Mouse (Mus musculus) spleen, adult 2 months (tissue): ENCODE measurements around the gene Cachd1. TPM values are rescaled to one million over a fixed set of nuclear protein-coding genes. Genes with fewer than 3 reads are reported as not detected.

Source experiments
- DNase-seq, 2 experiments: peaks; one replicate each; pipeline versions ENCODE4 v3.0.0 to v3.0.0-alpha.2; 2012 to 2021; ENCODE audit warnings: low spot score in 2 of 2, low read depth in 1 of 2
- H3K27ac ChIP-seq: fragments of 200-500 bp; 2 replicates; pipeline ENCODE4 v1.5.1; 2012; ENCODE audit warnings: low read length, inconsistent platforms; ENCODE audit not compliant: insufficient read depth
- H3K27me3 ChIP-seq: fragments of 200-500 bp; 2 replicates; pipeline ENCODE4 v1.6.1; 2012; ENCODE audit warnings: mild to moderate bottlenecking, moderate library complexity, low read length, inconsistent platforms; ENCODE audit not compliant: control insufficient read depth, insufficient read depth
- H3K36me3 ChIP-seq: fragments of 200-500 bp; 2 replicates; pipeline ENCODE4 v1.6.1; 2012; ENCODE audit warnings: mild to moderate bottlenecking, low read length, inconsistent platforms; ENCODE audit not compliant: control insufficient read depth, insufficient read depth
- H3K4me1 ChIP-seq: fragments of 200-500 bp; 2 replicates; pipeline ENCODE4 v1.6.1; 2011; ENCODE audit warnings: inconsistent platforms; ENCODE audit not compliant: control insufficient read depth, insufficient read depth, insufficient read length
- H3K4me3 ChIP-seq: fragments of 200-500 bp; 2 replicates; pipeline ENCODE4 v1.5.1; 2011; ENCODE audit warnings: mild to moderate bottlenecking, inconsistent platforms; ENCODE audit not compliant: insufficient read depth, insufficient read length; ENCODE audit errors: extremely low read depth
- CTCF ChIP-seq: fragments of 200-500 bp; IDR thresholded peaks from 2 replicates; pipeline ENCODE4 v1.5.1; 2011; ENCODE audit warnings: mild to moderate bottlenecking, inconsistent platforms; ENCODE audit not compliant: insufficient read depth, insufficient read length, insufficient replicate concordance; ENCODE audit errors: extremely low read depth
- POLR2A ChIP-seq: fragments of 200-500 bp; IDR thresholded peaks from 2 replicates; pipeline ENCODE4 v1.6.1; 2011; ENCODE audit warnings: low read depth, low read length, inconsistent platforms
- WGBS: fragments of 180-500 bp; shearing (Covaris S2); methylation state at CpG from one replicate; pipeline ENCODE4 v1.1.7; 2018; 5-methylcytosine and 5-hydroxymethylcytosine counted together
- polyA plus RNA-seq: library from polyadenylated mRNA; depleted of rRNA; stranded (reverse); fragments of >200 nt; gene quantifications from 2 replicates; pipeline ENCODE4 v1.2.3, GENCODE M21; 2012

Cachd1 gene
- polyA plus RNA-seq, 1 experiment: 17.0 TPM

- no peak overlapping the region for H3K27ac ChIP-seq
- H3K27me3 ChIP-seq: no peaks in the 10 kb centered on the region
- no peaks in the 10 kb centered on the region for H3K4me1 ChIP-seq
- H3K36me3 ChIP-seq: no peaks in the 10 kb centered on the region
- TF ChIP-seq POLR2A: no peak
- no peak overlapping the region for H3K4me3 ChIP-seq
- DNase-seq: no peak
- 65% methylated on average over 5 of the region's 5 CpGs for WGBS
Measured at GRCm38 (mm10) chr4:100842629-100843028, 66.2 kb downstream of the Cachd1 start.

DNA sequence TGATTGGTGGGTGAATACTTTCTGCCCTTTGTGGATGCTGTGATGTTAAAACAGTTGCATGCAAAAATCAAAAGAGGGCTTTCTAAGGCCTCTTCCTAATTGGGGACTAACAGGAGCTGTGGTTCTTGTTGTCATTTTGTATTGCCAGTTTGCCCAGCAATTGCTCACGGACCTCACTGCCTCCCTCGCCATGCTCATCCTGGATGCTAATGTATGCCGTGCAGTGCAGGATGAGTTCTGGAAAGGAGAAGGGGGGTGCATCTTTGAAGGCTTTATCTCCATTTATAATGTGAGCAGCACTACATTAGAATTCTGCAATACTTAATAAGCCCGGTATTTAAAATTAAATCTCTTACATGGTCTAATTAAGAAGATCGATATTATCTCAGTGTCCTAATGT, 66.6 kb downstream of the Cachd1 start:
- DNase-seq: no peak
- Histone ChIP-seq H3K27me3 (no peaks in the 10 kb centered on the region), H3K36me3 (no peaks in the 10 kb centered on the region), H3K4me1 (no peaks in the 10 kb centered on the region), H3K27ac (no peak overlapping the region), H3K4me3 (no peak overlapping the region)
- no peak for TF ChIP-seq POLR2A
- no peak for TF ChIP-seq CTCF
- WGBS: 90% methylated on average over 5 of the region's 5 CpGs

- TF ChIP-seq POLR2A (no peak), CTCF (no peak)
- no peak for DNase-seq
- Histone ChIP-seq H3K4me3 (no peak overlapping the region), H3K27me3 (no peaks in the 10 kb centered on the region), H3K36me3 (no peaks in the 10 kb centered on the region), H3K4me1 (no peaks in the 10 kb centered on the region), H3K27ac (no peak overlapping the region)
- WGBS: 81% methylated on average over 7 of the region's 7 CpGs
Measured at GRCm38 (mm10) chr4:100850846-100851495, 74.5 kb downstream of the Cachd1 start.

DNA sequence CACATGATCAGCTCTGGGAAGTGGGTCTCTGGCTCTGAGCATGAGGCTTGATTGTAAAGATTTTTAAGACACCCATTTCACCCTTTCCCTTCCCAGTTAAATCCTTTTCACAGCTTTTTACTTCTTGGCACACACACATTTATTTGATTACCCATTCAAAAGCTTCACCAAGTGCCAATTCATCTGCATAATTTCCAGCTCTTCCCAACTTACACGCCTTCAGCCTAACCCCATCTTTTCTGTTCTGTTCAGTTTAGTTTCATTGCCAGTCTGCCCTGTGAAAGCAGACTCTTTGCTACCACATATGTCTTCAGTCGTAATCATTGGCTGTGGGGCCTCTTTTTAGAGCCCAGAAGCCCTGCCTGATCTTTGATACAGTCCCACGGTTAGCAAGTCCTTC, 76.0 kb downstream of the Cachd1 start:
- no peak overlapping the region for H3K4me3 ChIP-seq
- no peaks in the 10 kb centered on the region for H3K27me3 ChIP-seq
- no peak for DNase-seq
- no peak for TF ChIP-seq POLR2A
- TF ChIP-seq CTCF: no peak
- no peaks in the 10 kb centered on the region for H3K4me1 ChIP-seq
- no peak overlapping the region for H3K27ac ChIP-seq
- H3K36me3 ChIP-seq: no peaks in the 10 kb centered on the region
- 77% methylated on average over 3 of the region's 3 CpGs for WGBS

DNA sequence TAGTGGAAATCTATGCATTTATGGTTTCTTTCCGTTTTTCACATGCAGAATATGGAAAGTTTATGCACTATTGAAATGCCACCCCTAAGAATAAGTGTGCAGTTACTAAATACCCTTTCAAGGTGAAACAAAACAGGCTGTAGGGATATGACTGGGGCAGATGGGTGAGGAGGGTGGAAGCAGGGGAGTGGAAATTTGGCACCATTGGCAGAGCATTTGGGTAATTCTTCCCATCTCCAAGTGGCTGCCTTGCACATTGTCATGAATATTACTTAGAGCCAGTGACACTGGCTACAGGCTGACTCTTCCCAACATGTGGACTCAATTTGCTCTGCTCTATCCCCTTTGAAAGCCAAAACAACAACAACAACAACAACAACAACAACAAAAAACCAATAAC, 77.0 kb downstream of the Cachd1 start:
- no peak for TF ChIP-seq POLR2A
- no peak for TF ChIP-seq CTCF
- 78% methylated on average over 1 of the region's 1 CpGs for WGBS
- Histone ChIP-seq H3K36me3 (no peaks in the 10 kb centered on the region), H3K27me3 (no peaks in the 10 kb centered on the region), H3K4me1 (no peaks in the 10 kb centered on the region), H3K4me3 (no peak overlapping the region), H3K27ac (no peak overlapping the region)
- DNase-seq: no peak

DNA sequence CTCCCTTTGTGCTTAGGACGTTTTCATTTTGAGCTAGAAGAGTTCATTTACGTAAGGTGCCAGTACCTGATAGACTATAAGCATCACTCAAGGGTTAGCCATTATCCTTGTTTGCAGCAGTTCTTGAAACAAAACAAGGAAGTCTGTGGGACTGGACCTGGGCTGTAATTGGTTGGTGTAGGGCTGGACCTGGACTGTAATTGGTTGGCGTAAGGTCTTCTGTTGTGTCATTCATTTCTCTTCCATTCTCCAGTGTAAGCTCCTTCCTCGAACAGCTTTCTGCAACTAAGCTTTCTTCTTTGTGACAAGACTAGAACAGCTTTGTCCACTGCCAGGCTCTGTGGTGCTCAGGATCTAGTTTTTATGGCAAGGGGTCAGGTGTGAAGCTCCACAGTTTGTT, 78.9 kb downstream of the Cachd1 start:
- Histone ChIP-seq H3K4me3 (no peak overlapping the region), H3K27me3 (no peaks in the 10 kb centered on the region), H3K36me3 (no peaks in the 10 kb centered on the region), H3K27ac (no peak overlapping the region), H3K4me1 (no peaks in the 10 kb centered on the region)
- TF ChIP-seq POLR2A (no peak), CTCF (no peak)
- DNase-seq: no peak
- 77% methylated on average over 4 of the region's 4 CpGs for WGBS

DNA sequence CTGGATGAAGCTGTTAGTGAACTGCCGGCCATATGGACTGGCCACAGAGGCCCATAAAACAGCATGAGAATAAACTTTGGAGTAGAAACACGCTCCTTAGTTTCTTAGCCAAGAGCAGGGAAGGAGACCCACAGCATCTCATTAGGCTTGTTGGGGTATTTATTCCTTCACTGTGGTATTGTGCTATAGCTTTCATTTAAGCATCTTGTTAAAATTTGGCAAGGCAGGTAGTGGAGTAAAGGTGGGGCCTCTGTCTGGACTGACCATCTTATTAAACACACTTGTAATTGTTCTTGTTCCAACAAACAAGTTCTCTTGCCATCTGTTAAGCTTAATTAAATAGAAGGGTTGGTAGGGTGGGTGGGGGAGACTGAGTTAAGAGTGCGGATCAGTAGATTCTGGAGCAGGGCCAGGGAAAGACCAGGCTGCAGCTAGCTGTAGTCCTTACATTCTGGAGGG, 81.0 kb downstream of the Cachd1 start:
- no peak for DNase-seq
- no peak overlapping the region for H3K4me3 ChIP-seq
- no peaks in the 10 kb centered on the region for H3K27me3 ChIP-seq
- H3K36me3 ChIP-seq: no peaks in the 10 kb centered on the region
- H3K27ac ChIP-seq: no peak overlapping the region
- TF ChIP-seq CTCF (no peak), POLR2A (no peak)
- no peaks in the 10 kb centered on the region for H3K4me1 ChIP-seq
- WGBS: 90% methylated on average over 3 of the region's 3 CpGs
